Mouse (Mus musculus): ENCODE data around the gene Rnf141.

The Rnf141 gene

GRCm38 (mm10) chr7:110780520-110780919 is 63.7 kb downstream of the Rnf141 start:
- ChIA-PET CTCF (no interaction called here), POLR2A (interaction anchor here in 3 of 4 experiments (1.0 to 2.4 kb wide), 5 partner anchors 9 to 28 kb away, joined by 3 to 11 read pairs (median 4); partner anchors contain the start of gene Ampd3 (in 2 of the 3))

GRCm38 (mm10) chr7:110779605-110780111 is 64.6 kb downstream of the Rnf141 start:
- CTCF ChIA-PET, result no interaction called here
- POLR2A ChIA-PET, result interaction anchor here in 2 of 4 experiments (1.4 to 2.0 kb wide), 3 partner anchors 11 to 32 kb away, joined by 4 to 14 read pairs (median 4); partner anchors contain the start of gene Ampd3 (in 2 of the 2)

GRCm38 (mm10) chr7:110778933-110779332 is 65.3 kb downstream of the Rnf141 start:
- ChIA-PET CTCF (no interaction called here), POLR2A (interaction anchor here in 1 of 4 experiments (1.7 to 2.0 kb wide), 2 partner anchors 11 to 32 kb away, joined by 4 to 14 read pairs; partner anchors contain the start of gene Ampd3)

DNA sequence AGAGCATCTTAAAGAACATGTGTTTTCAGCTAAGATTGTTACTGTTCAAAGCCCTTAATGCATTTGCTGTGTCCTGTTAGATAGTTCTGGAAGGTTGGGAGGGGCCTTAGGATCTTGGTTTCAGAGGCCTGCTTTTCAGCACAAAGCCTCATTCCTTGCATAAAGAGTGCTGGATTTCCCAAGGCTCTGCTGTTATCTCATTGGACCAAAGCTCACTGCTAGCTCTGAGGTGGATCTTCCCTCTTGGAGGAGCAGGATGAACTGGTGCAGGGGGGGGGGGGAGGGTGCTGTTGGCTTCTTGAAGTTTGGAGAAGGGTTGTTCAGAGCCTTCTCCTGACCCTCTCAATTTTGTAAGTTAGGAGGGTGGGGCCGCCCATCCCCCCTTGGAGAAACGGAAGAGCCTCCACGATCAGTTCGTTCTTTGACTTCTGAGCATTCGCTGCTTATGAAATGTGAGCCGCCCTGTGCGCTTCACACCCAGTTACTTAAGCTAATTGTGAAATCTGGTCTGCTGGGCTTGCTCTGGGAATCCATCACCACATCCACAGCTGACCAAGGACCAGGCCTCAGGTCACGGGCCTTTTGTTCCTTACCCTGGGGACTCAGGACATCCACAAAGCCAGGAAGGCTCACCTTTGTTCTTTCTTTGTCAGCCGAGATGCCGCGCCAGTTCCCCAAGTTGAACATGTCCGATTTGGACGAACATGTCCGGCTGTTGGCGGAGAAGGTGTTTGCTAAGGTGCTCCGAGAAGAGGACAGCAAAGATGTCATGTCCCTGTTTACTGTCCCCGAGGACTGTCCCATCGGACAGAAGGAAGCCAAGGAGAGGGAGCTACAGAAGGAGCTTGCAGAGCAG is 66.9 kb downstream of the Rnf141 start:
- POLR2A ChIA-PET, result interaction anchor here in 3 of 4 experiments (0.6 to 2.0 kb wide), 9 partner anchors 9 to 345 kb away, joined by 3 to 8 read pairs (median 4); partner anchors contain the start of genes Ampd3 (in 2 of the 3) and Ctr9 (in 1 of the 3)
- CTCF ChIA-PET, result interaction anchor here in 1 of 4 experiments (0.6 kb wide), 1 partner anchor 47 kb away, joined by 3 read pairs; no protein-coding TSS in a partner anchor

GRCm38 (mm10) chr7:110774674-110775073 is 69.6 kb downstream of the Rnf141 start:
- CTCF ChIA-PET, result interaction anchor here in 3 of 4 experiments (0.5 to 1.1 kb wide), 3 partner anchors 20 to 38 kb away, joined by 3 to 4 read pairs (median 3); no protein-coding TSS in a partner anchor
- POLR2A ChIA-PET, result interaction anchor here in 1 of 4 experiments (1.3 kb wide), 1 partner anchor 70 kb away, joined by 3 read pairs; the partner anchor contains the start of gene Rnf141

- POLR2A ChIA-PET, result interaction anchor here in 1 of 4 experiments (1.3 kb wide), 1 partner anchor 70 kb away, joined by 3 read pairs; the partner anchor contains the start of gene Rnf141
- CTCF ChIA-PET, result interaction anchor here in 1 of 4 experiments (1.1 kb wide), 1 partner anchor 27 kb away, joined by 3 read pairs; no protein-coding TSS in a partner anchor
Observed at GRCm38 (mm10) chr7:110774077-110774476, 70.2 kb downstream of the Rnf141 start.

- CTCF ChIA-PET, result interaction anchor here in 2 of 4 experiments (1.1 to 1.2 kb wide), 2 partner anchors 28 kb away, joined by 3 to 5 read pairs; no protein-coding TSS in a partner anchor
- POLR2A ChIA-PET, result interaction anchor here in 2 of 4 experiments (0.7 to 1.3 kb wide), 3 partner anchors 13 to 71 kb away, joined by 3 read pairs; partner anchors contain the start of gene Rnf141 (in 1 of the 2)
Observed at GRCm38 (mm10) chr7:110773204-110774002, 70.9 kb downstream of the Rnf141 start.

- ChIA-PET CTCF (no interaction called here), POLR2A (interaction anchor here in 1 of 4 experiments (0.5 to 1.3 kb wide), 2 partner anchors 14 to 541 kb away, joined by 3 read pairs; no protein-coding TSS in a partner anchor)
Observed at GRCm38 (mm10) chr7:110772343-110772742, 71.9 kb downstream of the Rnf141 start.

- POLR2A ChIA-PET, result interaction anchor here in 3 of 4 experiments (0.6 to 1.3 kb wide), 4 partner anchors 10 to 258 kb away, joined by 3 read pairs; partner anchors contain the start of gene Ctr9 (in 1 of the 3)
- CTCF ChIA-PET, result interaction anchor here in 1 of 4 experiments (1.2 kb wide), 1 partner anchor 143 kb away, joined by 3 read pairs; the partner anchor contains the start of gene Adm
Observed at GRCm38 (mm10) chr7:110770949-110771348, 73.3 kb downstream of the Rnf141 start.

DNA sequence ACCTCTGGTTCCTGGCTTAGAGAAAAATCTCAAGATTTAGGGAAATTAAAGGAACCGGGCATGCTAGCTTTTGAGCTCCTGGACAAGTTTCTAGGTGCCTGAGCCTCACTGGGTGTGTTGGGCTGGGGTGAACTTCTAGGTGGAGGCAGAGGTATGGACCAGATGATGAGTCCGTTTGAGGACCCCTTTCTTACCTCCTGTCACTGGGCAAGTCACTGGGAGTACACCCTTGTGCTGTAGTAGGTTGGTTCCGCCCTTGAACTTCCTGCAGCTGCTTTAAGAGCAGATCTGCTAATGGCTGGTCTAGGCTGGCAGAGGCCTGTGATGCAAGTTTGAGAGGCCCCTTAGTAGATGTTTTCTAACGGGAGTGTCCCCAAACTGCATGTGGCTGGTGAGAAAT is 75.2 kb downstream of the Rnf141 start:
- ChIA-PET CTCF (interaction anchor here in 2 of 4 experiments (0.5 to 1.1 kb wide), 3 partner anchors 12 to 1599 kb away, joined by 3 read pairs; no protein-coding TSS in a partner anchor), POLR2A (interaction anchor here in 3 of 4 experiments (0.9 to 2.4 kb wide), 18 partner anchors 8 to 579 kb away, joined by 3 to 14 read pairs (median 6); partner anchors contain the start of gene Eif4g2 (in 3 of the 3))

GRCm38 (mm10) chr7:110768451-110769064 is 75.7 kb downstream of the Rnf141 start:
- POLR2A ChIA-PET, result interaction anchor here (0.7 to 2.4 kb wide), 41 partner anchors 9 to 579 kb away, joined by 3 to 14 read pairs (median 4); partner anchors contain the start of genes Eif4g2 (in 3 of the 4), Adm (in 1 of the 4), Ctr9 (in 1 of the 4) and Rnf141 (in 1 of the 4)
- CTCF ChIA-PET, result interaction anchor here in 3 of 4 experiments (0.5 to 1.7 kb wide), 10 partner anchors 11 to 1598 kb away, joined by 3 to 5 read pairs (median 3); no protein-coding TSS in a partner anchor

- CTCF ChIA-PET, result interaction anchor here in 2 of 4 experiments (0.6 to 1.7 kb wide), 9 partner anchors 12 to 481 kb away, joined by 3 to 5 read pairs (median 4); no protein-coding TSS in a partner anchor
- POLR2A ChIA-PET, result interaction anchor here (0.6 to 2.4 kb wide), 53 partner anchors 9 to 1453 kb away, joined by 3 to 14 read pairs (median 4); partner anchors contain the start of genes Eif4g2 (in 3 of the 4), Adm (in 2 of the 4), Ctr9 (in 1 of the 4) and Rnf141 (in 1 of the 4)
Observed at GRCm38 (mm10) chr7:110768001-110768400, 76.3 kb downstream of the Rnf141 start, which contains the start of gene Ampd3. Ampd3 (plus strand) TSS chr7:110768206.

DNA sequence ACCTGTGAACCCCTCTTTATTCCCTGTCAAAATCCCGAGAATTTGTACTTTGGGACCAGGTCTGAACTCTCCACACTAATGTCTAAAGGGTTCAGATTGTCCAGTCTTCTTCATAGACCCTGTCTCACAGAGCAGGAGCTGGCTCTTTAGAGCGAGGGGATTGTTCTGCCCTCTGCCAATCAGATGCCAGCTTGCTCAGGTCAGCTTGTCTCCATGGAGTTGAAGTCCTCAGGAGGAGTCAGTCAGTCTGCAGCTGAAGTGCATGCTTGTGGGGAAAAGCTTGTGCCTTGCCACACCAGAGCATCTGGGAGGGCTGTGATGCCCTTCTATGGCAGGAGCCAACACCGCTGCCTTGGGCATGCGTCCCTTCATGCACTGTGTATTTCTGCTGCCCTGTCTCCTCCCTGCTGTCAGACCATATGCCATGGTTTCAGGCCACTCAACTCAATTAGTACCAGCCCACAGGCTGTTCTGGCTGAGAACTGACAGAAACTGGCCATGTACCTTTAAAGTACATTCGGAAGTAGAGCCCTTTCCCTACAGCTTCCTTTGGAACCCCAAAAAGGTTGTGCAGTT is 81.6 kb downstream of the Rnf141 start:
- CTCF ChIA-PET, result interaction anchor here in 1 of 4 experiments (0.6 to 1.0 kb wide), 2 partner anchors 19 to 26 kb away, joined by 3 read pairs; no protein-coding TSS in a partner anchor
- POLR2A ChIA-PET, result no interaction called here

DNA sequence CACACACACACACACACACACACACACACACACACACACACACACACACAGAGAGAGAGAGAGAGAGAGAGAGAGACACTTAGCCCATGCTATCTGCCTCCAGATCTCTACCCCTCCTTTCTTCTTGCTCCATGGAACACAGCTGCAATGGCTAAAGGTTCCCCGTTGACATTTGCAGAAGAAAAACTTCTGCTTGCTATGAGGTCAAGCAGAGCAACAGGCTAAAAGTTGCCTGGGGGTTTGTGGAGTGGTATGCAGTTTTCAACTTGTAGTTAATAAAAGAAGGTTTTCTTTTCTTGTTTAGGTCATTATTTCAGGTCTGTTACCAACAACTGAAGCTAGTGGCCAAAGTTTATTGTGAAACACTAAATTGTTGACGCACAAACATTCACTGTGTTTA is 87.8 kb downstream of the Rnf141 start:
- CTCF ChIA-PET, result interaction anchor here in 1 of 4 experiments (1.2 to 1.4 kb wide), 2 partner anchors 11 to 20 kb away, joined by 3 to 4 read pairs; partner anchors contain the start of gene Ampd3
- POLR2A ChIA-PET, result interaction anchor here in 3 of 4 experiments (0.6 to 1.5 kb wide), 4 partner anchors 11 to 857 kb away, joined by 3 to 5 read pairs (median 4); partner anchors contain the start of gene Ampd3 (in 1 of the 3)

DNA sequence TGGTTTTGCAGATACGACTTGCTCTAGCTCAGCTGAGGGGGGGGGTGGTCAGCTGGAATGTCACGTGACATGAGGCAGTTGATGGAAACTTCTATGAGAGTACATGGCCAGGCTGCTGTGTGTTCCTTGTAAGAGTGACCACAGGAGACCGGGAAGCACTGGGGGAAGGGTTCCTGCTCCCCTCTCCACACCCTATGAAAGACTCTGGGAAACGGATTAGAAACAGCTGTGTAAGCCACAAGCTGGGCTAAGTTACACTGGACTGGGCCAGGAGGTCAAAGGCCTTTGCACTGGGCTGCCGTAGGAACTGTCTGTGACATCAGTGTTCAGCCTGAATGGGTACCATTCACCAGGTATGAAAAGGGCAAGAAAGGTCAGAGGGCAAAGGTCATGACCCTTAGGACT is 90.3 kb downstream of the Rnf141 start:
- POLR2A ChIA-PET, result interaction anchor here in 3 of 4 experiments (0.6 to 3.0 kb wide), 3 partner anchors 14 kb away, joined by 3 to 7 read pairs (median 4); partner anchors contain the start of gene Ampd3 (in 2 of the 3)
- CTCF ChIA-PET, result no interaction called here

DNA sequence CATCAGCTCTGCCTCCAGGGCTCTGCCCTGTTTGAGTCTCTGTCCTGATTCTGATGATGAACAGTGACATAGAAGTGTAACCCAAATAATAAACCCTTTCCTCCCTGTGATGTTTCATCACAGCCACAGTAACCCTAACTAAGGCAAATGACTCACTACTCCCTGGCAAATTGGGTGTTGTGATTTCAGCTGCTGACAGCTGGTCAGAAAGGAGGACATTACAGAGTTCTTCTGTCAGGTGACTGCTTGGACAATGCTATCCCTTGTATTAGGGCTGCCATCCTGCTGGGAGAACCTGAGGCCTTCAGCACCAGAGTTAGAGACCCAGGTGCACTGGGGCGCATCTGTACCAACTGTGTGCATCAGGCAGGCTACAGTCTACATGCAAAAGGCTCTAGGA is 90.9 kb downstream of the Rnf141 start:
- POLR2A ChIA-PET, result interaction anchor here in 2 of 4 experiments (1.0 to 3.0 kb wide), 4 partner anchors 13 to 28 kb away, joined by 3 to 7 read pairs (median 3); partner anchors contain the start of gene Ampd3 (in 2 of the 2)
- CTCF ChIA-PET, result no interaction called here

All from embryonic stem cell, embryonic (primary cell).